Mouse (Mus musculus): ENCODE measurements around the gene Zfp446. TPM values are rescaled to one million over a fixed set of nuclear protein-coding genes. Genes with fewer than 3 reads are reported as not detected.

Gene Zfp446
- total and polyA plus RNA-seq, 3 experiments: 7.8 to 12.9 (median 12.8) TPM

GRCm38 (mm10) chr7:13009143-13010004 is 31.7 kb downstream of the Zfp446 start (continued):
- TF ChIP-seq CHD2 (IDR thresholded peaks at IDR 0.05; ENCODE audit: low read length) (peak; percentile 77), ZKSCAN1 (IDR thresholded peaks at IDR 0.05; ENCODE audit: borderline replicate concordance, low read depth, low read length) (no peak), KAT2A (IDR thresholded peaks at IDR 0.05; ENCODE audit: insufficient replicate concordance, low read length) (peak; percentile 90), ETS1 (conservative IDR thresholded peaks at IDR 0.05; ENCODE audit: low read depth, low read length) (peak; percentile 64; the same call in 1 of the 2 replicates), POLR2AphosphoS2 (IDR thresholded peaks at IDR 0.05; ENCODE audit: low read depth, low read length) (peak; percentile 69; the same call in 1 of the 2 replicates), RCOR1 (conservative IDR thresholded peaks at IDR 0.05; ENCODE audit: low read depth, low read length) (peak; percentile 58; the same call in 1 of the 2 replicates), CTCF (conservative IDR thresholded peaks at IDR 0.05 in 1 of 2, IDR thresholded peaks at IDR 0.05 in 1 of 2; ENCODE audit: low read depth in 2 of 2, low read length in 2 of 2) (peak; percentile 57 to 85), E2F4 (IDR thresholded peaks at IDR 0.05; ENCODE audit: insufficient replicate concordance, low read depth, low read length) (peak; percentile 93), NRF1 (IDR thresholded peaks at IDR 0.05; ENCODE audit: low read depth, low read length) (peak; percentile 73), USF1 (IDR thresholded peaks at IDR 0.05; ENCODE audit: low read depth, low read length) (no peak), JUN (IDR thresholded peaks at IDR 0.05; ENCODE audit: insufficient read depth, low read depth, low read length) (no peak), TCF12 (IDR thresholded peaks at IDR 0.05; ENCODE audit: low read depth, low read length) (peak; percentile 91), UBTF (IDR thresholded peaks at IDR 0.05; ENCODE audit: low read depth, low read length) (peak; percentile 76; the same call in 1 of the 2 replicates), SMC3 (IDR thresholded peaks at IDR 0.05; ENCODE audit: low read depth, low read length) (peak; percentile 66), MAX (IDR thresholded peaks at IDR 0.05; ENCODE audit: low read length) (peak; percentile 68), IRF4 (IDR thresholded peaks at IDR 0.05; ENCODE audit: low read depth, low read length) (peak; percentile 59; the same call in 1 of the 2 replicates)

GRCm38 (mm10) chr7:13010005-13010908 is 32.6 kb downstream of the Zfp446 start, which contains the start of gene Zbtb45:
TSS of gene Zbtb45 (minus strand) at chr7:13010034.
- H3K27ac ChIP-seq (ENCODE audit: insufficient read depth, low read depth): peak within 1 kb of the TSS; percentile 89
- in situ Hi-C loops (cut with MboI; ENCODE audit: low pct_ligation_motif_present, low pct_unique_long_range_greater_than_20kb, low sequenced_read_pairs): loop anchor here (25.0 kb wide), 1 partner anchor 523 kb away; the partner anchor contains the start of gene Zfp606
- H3K4me3 ChIP-seq (replicated peaks in 1 of 3; ENCODE audit: low read depth in 2 of 3, low read length in 2 of 3, poor library complexity in 1 of 3): peak within 1 kb of the TSS; percentile 84 to 95 (median 84)
- TF ChIP-seq ELF1 (IDR thresholded peaks at IDR 0.05; ENCODE audit: low read depth, low read length) (no peak), E2F4 (IDR thresholded peaks at IDR 0.05; ENCODE audit: insufficient replicate concordance, low read depth, low read length) (no peak), USF1 (IDR thresholded peaks at IDR 0.05; ENCODE audit: low read depth, low read length) (no peak), RAD21 (IDR thresholded peaks at IDR 0.05; ENCODE audit: low read depth, low read length) (no peak; the same call in 1 of the 2 replicates), IRF4 (IDR thresholded peaks at IDR 0.05; ENCODE audit: low read depth, low read length) (no peak), POLR2AphosphoS2 (IDR thresholded peaks at IDR 0.05; ENCODE audit: low read depth, low read length) (0 out of 2 replicates have a peak, but pooled peaks have one; percentile 0), USF2 (conservative IDR thresholded peaks at IDR 0.05; ENCODE audit: low read depth, low read length) (no peak), ZMIZ1 (IDR thresholded peaks at IDR 0.05; ENCODE audit: low read depth, low read length) (no peak; the same call in 1 of the 2 replicates), ZKSCAN1 (IDR thresholded peaks at IDR 0.05; ENCODE audit: borderline replicate concordance, low read depth, low read length) (no peak), POLR2A (IDR thresholded peaks at IDR 0.05; ENCODE audit: low read depth, low read length) (0 out of 2 replicates have a peak, but pooled peaks have one; percentile 2), BHLHE40 (IDR thresholded peaks at IDR 0.05; ENCODE audit: low read depth, low read length) (no peak), TCF12 (IDR thresholded peaks at IDR 0.05; ENCODE audit: low read depth, low read length) (no peak; the same call in none of the 2 replicates), MAX (IDR thresholded peaks at IDR 0.05; ENCODE audit: low read length) (no peak), PAX5 (IDR thresholded peaks at IDR 0.05; ENCODE audit: low read length) (no peak), UBTF (IDR thresholded peaks at IDR 0.05; ENCODE audit: low read depth, low read length) (no peak), ZNF384 (IDR thresholded peaks at IDR 0.05; ENCODE audit: low read depth, low read length) (peak; percentile 81), MEF2A (IDR thresholded peaks at IDR 0.05; ENCODE audit: borderline replicate concordance, low read depth, low read length) (no peak), KAT2A (IDR thresholded peaks at IDR 0.05; ENCODE audit: insufficient replicate concordance, low read length) (no peak), MAFK (IDR thresholded peaks at IDR 0.05; ENCODE audit: insufficient replicate concordance, low read length) (no peak), CTCF (conservative IDR thresholded peaks at IDR 0.05 in 1 of 2, IDR thresholded peaks at IDR 0.05 in 1 of 2; ENCODE audit: low read depth in 2 of 2, low read length in 2 of 2) (peak in 1 of 2 experiments; percentile 48; a peak in 2 of 4 replicates), NELFE (IDR thresholded peaks at IDR 0.05; ENCODE audit: low read depth, low read length) (no peak), GABPA (IDR thresholded peaks at IDR 0.05; ENCODE audit: insufficient replicate concordance, low read depth, low read length) (no peak)
- peaks cover 9% of the 10 kb centered on the region for H3K27me3 ChIP-seq (replicated peaks)
- DNase-seq (ENCODE audit: extremely low read depth): no peak
- peak within 1 kb of the TSS; percentile 70 for H3K4me2 ChIP-seq (ENCODE audit: insufficient read depth, low read depth, poor library complexity, severe bottlenecking)
- dilution Hi-C loops (cut with MboI; ENCODE audit: extremely low pct_ligation_motif_present, extremely low pct_unique_long_range_greater_than_20kb, low sequenced_read_pairs): no loop called here
- peak within 1 kb of the TSS; percentile 94 for H3K9ac ChIP-seq (ENCODE audit: insufficient read depth, low read depth)
- peaks cover 8 to 14% of the 10 kb centered on the region in 2 experiments; a peak in 2 of 4 replicates for H3K4me1 ChIP-seq (ENCODE audit: control insufficient read depth in 1 of 2, insufficient read depth in 2 of 2)
- no peaks in the 10 kb centered on the region for H3K9me3 ChIP-seq (replicated peaks; ENCODE audit: low read length)
- H3K79me2 ChIP-seq (replicated peaks; ENCODE audit: control insufficient read depth, extremely low read depth, insufficient read depth, poor library complexity, severe bottlenecking): 0 out of 2 replicates have a peak, but pooled peaks cover 3% of the 10 kb centered on the region
- H3K36me3 ChIP-seq (replicated peaks in 1 of 2; ENCODE audit: control insufficient read depth in 1 of 2, insufficient read depth in 1 of 2, low read length in 1 of 2): peaks cover 25 to 29% of the 10 kb centered on the region in 2 experiments

Data from CH12.LX (cell line).